Mouse (Mus musculus): ENCODE measurements at regions not wholly inside any gene's neighbourhood (a gene's known extent, or its start where the extent isn't known, plus 50 kb on each side); places are given as distances from the start of the nearest gene placed in this dataset.

DNA sequence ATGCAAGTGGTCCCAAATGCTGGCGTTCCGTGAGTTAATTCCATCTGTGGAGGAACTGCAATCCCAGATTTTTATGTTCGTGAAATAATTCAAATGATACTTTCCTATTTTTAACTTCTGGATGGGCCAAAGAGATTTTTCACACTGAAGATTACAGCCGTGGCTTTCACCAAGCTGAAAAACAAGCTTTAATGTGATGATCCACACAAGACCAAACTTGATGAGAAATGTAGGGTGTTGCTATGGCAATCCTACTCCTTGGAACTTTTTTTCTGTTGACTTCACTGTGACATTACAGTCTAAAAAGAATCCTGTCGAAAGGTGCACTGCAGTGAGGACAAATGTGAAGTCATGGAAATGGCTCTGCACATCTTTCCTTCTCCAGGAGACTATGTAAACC, 100.1 kb upstream of the Snx7 start:
- TF ChIP-seq CTCF (conservative IDR thresholded peaks at IDR 0.05; ENCODE audit: low read length) (no peak), POU5F1 (IDR thresholded peaks at IDR 0.05; ENCODE audit: borderline replicate concordance, low read length) (no peak), NANOG (IDR thresholded peaks at IDR 0.05; ENCODE audit: borderline replicate concordance, low read length) (no peak)

Measured in E14TG2a.4 (cell line).